Mouse (Mus musculus): Measurements from ENCODE around the gene Gng8. TPM values are rescaled to one million over a fixed set of nuclear protein-coding genes. Genes with fewer than 3 reads are reported as not detected.
A peak's percentile ranks its signal among the peaks of the same experiment; 100 is the strongest.

Gene Gng8
- polyA plus RNA-seq, 1 experiment from 2014 or later, result 7.3 TPM

DNA sequence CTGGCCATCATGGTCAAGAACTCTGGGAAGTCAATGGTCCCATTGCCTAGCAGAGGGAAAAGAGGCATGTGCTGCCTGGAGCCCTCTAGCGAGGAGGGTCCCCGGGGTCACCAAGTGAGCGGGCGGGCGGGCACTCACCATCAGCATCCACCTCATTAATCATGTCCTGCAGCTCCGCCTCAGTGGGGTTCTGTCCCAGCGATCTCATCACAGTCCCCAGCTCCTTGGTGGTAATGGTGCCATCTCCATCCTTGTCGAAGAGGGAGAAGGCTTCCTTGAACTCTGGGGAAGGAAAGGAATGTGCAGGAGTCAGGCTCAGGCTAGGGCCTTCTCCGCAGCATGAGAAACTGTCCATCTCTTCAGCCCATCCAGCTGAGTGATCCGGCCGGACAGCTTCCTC is 25.9 kb downstream of the Gng8 start:
- H3K27me3 ChIP-seq (ENCODE audit: insufficient read depth, low read length), result no peaks in the 10 kb centered on the region
- 63% methylated on average over 11 of the region's 11 CpGs for WGBS
- H3K4me1 ChIP-seq (replicated peaks; ENCODE audit: insufficient read depth, low read length), result peaks cover 26% of the 10 kb centered on the region
- ATAC-seq (replicated peaks; ENCODE audit: low FRiP score, low read depth) (no peak), DNase-seq (ENCODE audit: low spot score) (no peak)
- H3K9me3 ChIP-seq (replicated peaks; ENCODE audit: low read length), result no peaks in the 10 kb centered on the region
- H3K27ac ChIP-seq, result no peak overlapping the region
- peaks cover 54% of the 10 kb centered on the region for H3K36me3 ChIP-seq (ENCODE audit: insufficient read depth, low read length)
- no peak for TF ChIP-seq CTCF (IDR thresholded peaks at IDR 0.05; ENCODE audit: low read depth)
- no peak overlapping the region for H3K4me2 ChIP-seq (ENCODE audit: low read length)
- H3K4me3 ChIP-seq (replicated peaks; ENCODE audit: low read depth, low read length), result no peak overlapping the region
- no peak overlapping the region for H3K9ac ChIP-seq (ENCODE audit: low read depth, low read length)

DNA sequence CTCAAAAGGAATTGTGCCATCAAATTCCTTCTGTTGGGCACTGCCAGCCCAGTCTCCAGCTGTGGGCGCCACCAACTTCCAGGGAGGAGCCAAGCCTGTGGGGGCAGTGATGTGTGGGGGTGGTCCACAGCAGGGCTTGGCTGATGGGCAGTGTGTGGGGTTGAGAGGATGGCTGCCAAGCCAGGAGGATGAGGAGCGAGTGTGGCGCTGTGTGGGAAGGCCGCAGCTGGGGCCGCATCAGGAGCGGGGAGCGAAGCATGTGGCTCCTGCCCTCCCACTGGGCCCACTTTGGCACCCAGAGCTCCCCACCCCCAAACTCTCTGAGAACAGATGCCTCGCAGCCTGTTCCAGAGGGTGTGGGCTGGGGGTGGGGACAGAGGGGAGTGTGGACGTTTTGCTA is 26.4 kb downstream of the Gng8 start:
- H3K27me3 ChIP-seq (ENCODE audit: insufficient read depth, low read length), result no peaks in the 10 kb centered on the region
- H3K27ac ChIP-seq, result no peak overlapping the region
- no peak for TF ChIP-seq CTCF (IDR thresholded peaks at IDR 0.05; ENCODE audit: low read depth)
- no peak for ATAC-seq (replicated peaks; ENCODE audit: low FRiP score, low read depth)
- 73% methylated on average over 9 of the region's 9 CpGs for WGBS
- no peak overlapping the region for H3K4me2 ChIP-seq (ENCODE audit: low read length)
- H3K4me1 ChIP-seq (replicated peaks; ENCODE audit: insufficient read depth, low read length), result peaks cover 26% of the 10 kb centered on the region
- peaks cover 54% of the 10 kb centered on the region for H3K36me3 ChIP-seq (ENCODE audit: insufficient read depth, low read length)
- no peak overlapping the region for H3K4me3 ChIP-seq (replicated peaks; ENCODE audit: low read depth, low read length)
- DNase-seq (ENCODE audit: low spot score), result no peak
- no peaks in the 10 kb centered on the region for H3K9me3 ChIP-seq (replicated peaks; ENCODE audit: low read length)
- H3K9ac ChIP-seq (ENCODE audit: low read depth, low read length), result no peak overlapping the region

DNA sequence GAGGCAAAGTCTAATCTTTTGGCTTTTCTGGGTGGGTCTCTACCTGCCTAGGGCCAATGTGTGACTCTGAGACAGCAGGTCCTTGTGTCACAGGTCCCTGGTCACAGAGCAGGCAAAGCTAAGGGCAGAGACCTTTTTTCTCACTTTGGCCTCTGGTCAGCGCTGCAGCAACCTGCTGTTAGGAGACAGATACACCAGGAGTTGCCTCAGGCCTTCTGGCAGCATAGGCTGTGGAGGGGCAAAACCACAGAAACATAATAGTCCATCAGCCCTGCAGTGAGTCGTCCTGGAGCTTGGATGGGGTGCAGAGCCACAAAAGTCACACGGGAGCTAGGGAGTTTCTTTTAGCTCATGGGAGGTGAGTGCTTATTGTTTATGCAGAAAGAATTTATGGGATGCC is 27.1 kb downstream of the Gng8 start:
- no peak for ATAC-seq (replicated peaks; ENCODE audit: low FRiP score, low read depth)
- peaks cover 26% of the 10 kb centered on the region for H3K4me1 ChIP-seq (replicated peaks; ENCODE audit: insufficient read depth, low read length)
- no peak overlapping the region for H3K27ac ChIP-seq
- no peak for DNase-seq (ENCODE audit: low spot score)
- 62% methylated on average over 3 of the region's 3 CpGs for WGBS
- H3K4me3 ChIP-seq (replicated peaks; ENCODE audit: low read depth, low read length), result no peak overlapping the region
- H3K27me3 ChIP-seq (ENCODE audit: insufficient read depth, low read length), result no peaks in the 10 kb centered on the region
- H3K4me2 ChIP-seq (ENCODE audit: low read length), result no peak overlapping the region
- H3K9ac ChIP-seq (ENCODE audit: low read depth, low read length), result no peak overlapping the region
- H3K36me3 ChIP-seq (ENCODE audit: insufficient read depth, low read length), result peaks cover 54% of the 10 kb centered on the region
- H3K9me3 ChIP-seq (replicated peaks; ENCODE audit: low read length), result no peaks in the 10 kb centered on the region
- no peak for TF ChIP-seq CTCF (IDR thresholded peaks at IDR 0.05; ENCODE audit: low read depth)

DNA sequence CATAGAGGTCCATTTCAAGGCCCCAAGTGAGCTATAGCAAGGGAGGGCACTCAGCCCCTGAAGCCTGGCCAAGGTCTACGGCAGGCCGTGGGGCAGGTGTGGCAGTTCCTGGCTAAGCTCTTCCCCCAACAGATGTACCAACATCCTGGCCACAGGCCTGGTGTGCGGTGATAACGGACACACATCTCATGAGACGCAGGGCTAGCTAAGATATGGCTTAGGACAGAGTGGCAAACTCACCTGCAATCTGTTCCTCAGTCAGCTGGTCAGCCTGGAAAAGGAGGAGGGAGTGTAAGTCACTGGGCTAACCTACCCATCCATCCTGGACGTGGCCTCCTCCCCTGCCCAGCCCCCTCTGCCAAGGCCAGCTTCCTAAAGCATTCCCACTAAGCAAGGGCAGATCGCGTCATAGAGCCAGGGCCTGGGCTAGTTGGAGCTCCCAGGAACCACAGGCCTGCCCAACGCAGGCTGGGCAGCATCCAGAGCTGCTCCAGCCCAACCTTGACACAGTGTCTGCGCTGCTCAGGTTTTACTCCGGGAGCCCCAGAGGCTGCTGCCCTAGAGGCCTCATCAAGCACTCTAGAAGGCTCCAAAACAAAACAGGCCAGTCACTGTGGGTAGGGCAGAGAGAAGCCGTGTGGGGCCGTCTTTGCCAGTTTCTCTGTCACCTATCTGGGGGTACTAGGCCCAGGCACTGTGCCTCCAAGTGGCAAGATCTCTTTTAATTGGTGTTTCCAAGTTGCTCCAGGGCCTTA is 28.0 kb downstream of the Gng8 start:
- H3K27me3 ChIP-seq (ENCODE audit: insufficient read depth, low read length), result no peaks in the 10 kb centered on the region
- peaks cover 52% of the 10 kb centered on the region for H3K36me3 ChIP-seq (ENCODE audit: insufficient read depth, low read length)
- 0 out of 2 replicates have a peak overlapping the region, but pooled peaks have one; percentile 4 for H3K9ac ChIP-seq (ENCODE audit: low read depth, low read length)
- WGBS, result 79% methylated on average over 13 of the region's 13 CpGs
- no peak overlapping the region for H3K27ac ChIP-seq
- no peaks in the 10 kb centered on the region for H3K9me3 ChIP-seq (replicated peaks; ENCODE audit: low read length)
- H3K4me3 ChIP-seq (replicated peaks; ENCODE audit: low read depth, low read length), result no peak overlapping the region
- H3K4me1 ChIP-seq (replicated peaks; ENCODE audit: insufficient read depth, low read length), result peaks cover 26% of the 10 kb centered on the region
- DNase-seq (ENCODE audit: low spot score) (no peak), ATAC-seq (replicated peaks; ENCODE audit: low FRiP score, low read depth) (no peak)
- H3K4me2 ChIP-seq (ENCODE audit: low read length), result no peak overlapping the region
- no peak for TF ChIP-seq CTCF (IDR thresholded peaks at IDR 0.05; ENCODE audit: low read depth)

DNA sequence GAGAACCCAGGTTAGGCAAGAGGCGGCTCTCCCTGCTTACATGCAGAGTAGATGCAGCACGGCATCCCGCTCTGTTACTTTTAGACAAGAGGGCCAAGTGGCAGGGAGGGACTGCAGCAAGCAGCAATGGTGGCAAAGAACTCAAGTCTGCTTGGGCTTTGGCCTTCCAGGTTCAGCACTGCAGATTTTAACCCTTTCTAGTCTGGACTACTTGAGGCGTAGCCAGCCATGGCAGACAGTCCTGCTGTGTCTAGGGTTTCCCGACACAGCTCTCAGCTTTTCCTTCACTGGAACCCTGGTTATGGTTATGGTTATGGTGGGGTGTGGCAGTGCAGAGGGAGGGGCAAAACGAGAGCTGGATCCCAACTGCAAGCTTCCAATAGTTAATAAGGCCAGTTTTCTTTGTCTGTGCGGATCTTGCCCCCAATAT is 28.6 kb downstream of the Gng8 start:
- DNase-seq (ENCODE audit: low spot score), result no peak
- 0 out of 2 replicates have a peak overlapping the region, but pooled peaks have one; percentile 4 for H3K9ac ChIP-seq (ENCODE audit: low read depth, low read length)
- no peak for TF ChIP-seq CTCF (IDR thresholded peaks at IDR 0.05; ENCODE audit: low read depth)
- no peak overlapping the region for H3K4me2 ChIP-seq (ENCODE audit: low read length)
- no peaks in the 10 kb centered on the region for H3K9me3 ChIP-seq (replicated peaks; ENCODE audit: low read length)
- ATAC-seq (replicated peaks; ENCODE audit: low FRiP score, low read depth), result no peak
- 72% methylated on average over 7 of the region's 7 CpGs for WGBS
- no peak overlapping the region for H3K4me3 ChIP-seq (replicated peaks; ENCODE audit: low read depth, low read length)
- H3K4me1 ChIP-seq (replicated peaks; ENCODE audit: insufficient read depth, low read length), result peaks cover 26% of the 10 kb centered on the region
- H3K27me3 ChIP-seq (ENCODE audit: insufficient read depth, low read length), result no peaks in the 10 kb centered on the region
- H3K27ac ChIP-seq, result no peak overlapping the region
- H3K36me3 ChIP-seq (ENCODE audit: insufficient read depth, low read length), result peaks cover 46% of the 10 kb centered on the region

DNA sequence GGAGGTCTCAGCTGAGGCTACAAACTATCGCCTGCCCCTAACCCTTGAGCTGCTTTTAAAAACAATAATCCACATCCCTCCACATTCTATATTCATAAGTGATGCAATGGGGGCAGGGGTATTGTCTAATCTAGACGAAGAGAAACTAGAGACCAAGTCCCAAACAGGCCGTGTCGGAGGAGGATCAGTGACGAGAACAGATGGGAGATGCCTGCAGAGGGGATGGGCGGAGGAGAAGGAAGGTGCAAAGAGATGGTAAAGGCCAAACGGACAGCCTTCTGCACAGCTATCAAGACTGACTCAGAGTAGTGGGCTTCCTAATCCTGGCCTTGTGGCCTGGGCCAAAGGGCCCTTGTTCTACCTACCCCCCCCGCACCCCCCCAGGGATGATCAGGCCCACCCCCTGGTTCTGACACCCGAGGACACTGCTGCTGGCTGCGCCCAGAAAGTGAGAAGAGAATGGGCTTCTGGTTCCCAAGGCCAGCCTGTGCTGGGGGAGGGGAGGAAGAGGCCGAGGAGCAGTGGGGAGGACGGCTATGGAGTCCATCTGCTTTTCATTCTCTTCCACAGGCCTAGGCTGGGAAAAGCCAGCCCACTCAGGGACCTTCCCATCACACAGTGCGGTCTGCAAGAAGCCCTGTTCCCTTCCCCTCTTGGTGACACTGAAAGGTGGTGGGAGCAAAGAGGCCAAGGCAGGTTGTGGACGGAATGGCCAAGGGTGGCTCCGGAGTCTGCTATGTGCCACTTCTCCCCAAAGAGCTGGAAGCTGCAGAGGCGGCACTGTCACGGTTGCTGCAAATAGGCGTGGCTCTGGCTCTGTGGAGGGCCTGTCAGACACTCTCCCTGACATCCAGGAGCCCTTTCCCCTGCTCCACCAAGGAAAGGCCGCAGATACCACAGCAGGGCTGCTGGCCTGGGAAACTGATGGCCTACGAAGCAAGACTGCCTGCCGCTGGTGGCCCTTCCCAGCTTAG is 29.5 kb downstream of the Gng8 start:
- H3K9ac ChIP-seq (ENCODE audit: low read depth, low read length), result peak overlapping the region; percentile 96
- peak overlapping the region; percentile 94 for H3K4me2 ChIP-seq (ENCODE audit: low read length)
- H3K36me3 ChIP-seq (ENCODE audit: insufficient read depth, low read length), result peaks cover 36% of the 10 kb centered on the region
- no peak for TF ChIP-seq CTCF (IDR thresholded peaks at IDR 0.05; ENCODE audit: low read depth)
- peak overlapping the region; percentile 94 for H3K4me3 ChIP-seq (replicated peaks; ENCODE audit: low read depth, low read length)
- no peaks in the 10 kb centered on the region for H3K9me3 ChIP-seq (replicated peaks; ENCODE audit: low read length)
- ATAC-seq (replicated peaks; ENCODE audit: low FRiP score, low read depth), result no peak
- peaks cover 26% of the 10 kb centered on the region for H3K4me1 ChIP-seq (replicated peaks; ENCODE audit: insufficient read depth, low read length)
- H3K27ac ChIP-seq, result peak overlapping the region; percentile 97
- H3K27me3 ChIP-seq (ENCODE audit: insufficient read depth, low read length), result no peaks in the 10 kb centered on the region
- no peak for DNase-seq (ENCODE audit: low spot score)
- WGBS, result 30% methylated on average over 21 of the region's 21 CpGs

Data from kidney, postnatal 0 days (tissue).